Mouse (Mus musculus) midbrain, embryonic 12.5 days (tissue): ENCODE measurements at regions not wholly inside any gene's neighbourhood (a gene's known extent, or its start where the extent isn't known, plus 50 kb on each side); places are given as distances from the start of the nearest gene placed in this dataset.

Experiments
- ATAC-seq: fragments of 200-750 bp; cut with Nextera tagmentation; 2 replicates; pipeline ENCODE4 v1.8.0; 2017; ENCODE audit warnings: low read depth, moderate TSS enrichment, moderate library complexity; ENCODE audit not compliant: low FRiP score
- H3K27ac ChIP-seq: fragments of 300-500 bp; sonication (generic); replicated peaks from 2 replicates; pipeline ENCODE4 v1.5.1; 2016; ENCODE audit warnings: mild to moderate bottlenecking
- H3K27me3 ChIP-seq: fragments of 300-500 bp; sonication (generic); 2 replicates; pipeline ENCODE4 v1.6.1; 2016; ENCODE audit warnings: mild to moderate bottlenecking
- H3K36me3 ChIP-seq: fragments of 300-500 bp; sonication (generic); 2 replicates; pipeline ENCODE4 v1.6.1; 2016
- H3K4me1 ChIP-seq: fragments of 300-500 bp; sonication (generic); 2 replicates; pipeline ENCODE4 v1.6.1; 2016
- H3K4me2 ChIP-seq: fragments of 300-500 bp; sonication (generic); replicated peaks from 2 replicates; pipeline ENCODE4 v1.6.1; 2016; ENCODE audit warnings: mild to moderate bottlenecking, moderate library complexity
- H3K4me3 ChIP-seq: fragments of 300-500 bp; sonication (generic); 2 replicates; pipeline ENCODE4 v1.5.1; 2016; ENCODE audit warnings: mild to moderate bottlenecking
- H3K9ac ChIP-seq: fragments of 300-500 bp; sonication (generic); replicated peaks from 2 replicates; pipeline ENCODE4 v1.6.1; 2016; ENCODE audit warnings: mild to moderate bottlenecking, moderate library complexity
- H3K9me3 ChIP-seq: fragments of 300-500 bp; sonication (generic); 2 replicates; pipeline ENCODE4 v1.6.1; 2016; ENCODE audit warnings: mild to moderate bottlenecking
- WGBS: fragments of 180-500 bp; shearing (Covaris S2); methylation state at CpG from one replicate; pipeline ENCODE4 v1.1.7; 2016; 5-methylcytosine and 5-hydroxymethylcytosine counted together

GRCm38 (mm10) chr3:64898610-64899009, 54.0 kb upstream of the Vmn2r7 start:
- H3K36me3 ChIP-seq = no peaks in the 10 kb centered on the region
- H3K4me2 ChIP-seq = no peak overlapping the region
- no peaks in the 10 kb centered on the region for H3K4me1 ChIP-seq
- H3K9ac ChIP-seq = no peak overlapping the region
- no peak overlapping the region for H3K4me3 ChIP-seq
- H3K27ac ChIP-seq = no peak overlapping the region
- no peaks in the 10 kb centered on the region for H3K9me3 ChIP-seq
- H3K27me3 ChIP-seq = no peaks in the 10 kb centered on the region
- ATAC-seq = no peak
- WGBS = 66% methylated on average over 2 of the region's 2 CpGs

GRCm38 (mm10) chr3:64901317-64901892, 56.8 kb upstream of the Vmn2r7 start:
- Histone ChIP-seq H3K9ac (no peak overlapping the region), H3K4me3 (no peak overlapping the region), H3K27me3 (no peaks in the 10 kb centered on the region), H3K9me3 (no peaks in the 10 kb centered on the region), H3K27ac (no peak overlapping the region), H3K36me3 (no peaks in the 10 kb centered on the region), H3K4me2 (no peak overlapping the region), H3K4me1 (no peaks in the 10 kb centered on the region)
- ATAC-seq = no peak
- 59% methylated on average over 2 of the region's 2 CpGs for WGBS

GRCm38 (mm10) chr3:64949307-64949706, 104.7 kb upstream of the Vmn2r7 start:
- Histone ChIP-seq H3K27ac (no peak overlapping the region), H3K27me3 (peaks cover 5% of the 10 kb centered on the region; the same call in 1 of the 2 replicates), H3K4me2 (peak overlapping the region; percentile 60), H3K4me1 (peaks cover 4% of the 10 kb centered on the region; the same call in 1 of the 2 replicates), H3K9ac (peak overlapping the region; percentile 39; the same call in 1 of the 2 replicates), H3K9me3 (no peaks in the 10 kb centered on the region), H3K36me3 (no peaks in the 10 kb centered on the region), H3K4me3 (peak overlapping the region; percentile 38)
- 9% methylated on average over 16 of the region's 16 CpGs for WGBS
- no peak for ATAC-seq

- no peaks in the 10 kb centered on the region for H3K9me3 ChIP-seq
- no peak for ATAC-seq
- no peak overlapping the region for H3K27ac ChIP-seq
- H3K27me3 ChIP-seq = no peaks in the 10 kb centered on the region
- H3K9ac ChIP-seq = no peak overlapping the region
- H3K4me2 ChIP-seq = no peak overlapping the region
- H3K4me3 ChIP-seq = no peak overlapping the region
- H3K36me3 ChIP-seq = no peaks in the 10 kb centered on the region
- 80% methylated on average over 5 of the region's 5 CpGs for WGBS
- H3K4me1 ChIP-seq = no peaks in the 10 kb centered on the region
Measured at GRCm38 (mm10) chr3:64964667-64965415, 120.3 kb upstream of the Vmn2r7 start.

- Histone ChIP-seq H3K4me2 (no peak overlapping the region), H3K36me3 (no peaks in the 10 kb centered on the region), H3K27me3 (no peaks in the 10 kb centered on the region), H3K9me3 (no peaks in the 10 kb centered on the region), H3K4me1 (no peaks in the 10 kb centered on the region), H3K9ac (no peak overlapping the region), H3K27ac (no peak overlapping the region), H3K4me3 (no peak overlapping the region)
- no peak for ATAC-seq
- WGBS = 73% methylated on average over 6 of the region's 6 CpGs
Measured at GRCm38 (mm10) chr3:64965416-64965980, 120.9 kb upstream of the Vmn2r7 start.

GRCm38 (mm10) chr3:64968275-64968674, 123.7 kb upstream of the Vmn2r7 start:
- H3K9me3 ChIP-seq = no peaks in the 10 kb centered on the region
- no peak overlapping the region for H3K4me3 ChIP-seq
- H3K27me3 ChIP-seq = no peaks in the 10 kb centered on the region
- no peaks in the 10 kb centered on the region for H3K36me3 ChIP-seq
- no peak overlapping the region for H3K9ac ChIP-seq
- H3K4me1 ChIP-seq = no peaks in the 10 kb centered on the region
- H3K27ac ChIP-seq = no peak overlapping the region
- ATAC-seq = no peak
- H3K4me2 ChIP-seq = no peak overlapping the region
- WGBS = 47% methylated on average over 3 of the region's 3 CpGs

- ATAC-seq = no peak
Measured at GRCm38 (mm10) chr3:64984369-64984768, 124.8 kb upstream of the Kcnab1 start.

GRCm38 (mm10) chr3:64987665-64988064, 121.5 kb upstream of the Kcnab1 start:
- Histone ChIP-seq H3K27me3 (no peaks in the 10 kb centered on the region), H3K9ac (no peak overlapping the region)
- WGBS = 75% methylated on average over 1 of the region's 1 CpGs

More at GRCm38 (mm10) chr3:64984369-64984768, 124.8 kb upstream of the Kcnab1 start:
- 74% methylated on average over 2 of the region's 2 CpGs for WGBS
- Histone ChIP-seq H3K4me3 (no peak overlapping the region), H3K9ac (no peak overlapping the region), H3K9me3 (0 out of 2 replicates have a peak, but pooled peaks cover 5% of the 10 kb centered on the region), H3K4me1 (no peaks in the 10 kb centered on the region), H3K27ac (no peak overlapping the region), H3K36me3 (no peaks in the 10 kb centered on the region), H3K27me3 (no peaks in the 10 kb centered on the region), H3K4me2 (no peak overlapping the region)

GRCm38 (mm10) chr3:64996451-64996850, 112.7 kb upstream of the Kcnab1 start:
- Histone ChIP-seq H3K36me3 (no peaks in the 10 kb centered on the region), H3K4me3 (no peak overlapping the region), H3K9ac (no peak overlapping the region), H3K4me1 (no peaks in the 10 kb centered on the region), H3K9me3 (no peaks in the 10 kb centered on the region), H3K4me2 (no peak overlapping the region), H3K27me3 (no peaks in the 10 kb centered on the region), H3K27ac (no peak overlapping the region)
- ATAC-seq = no peak
- 66% methylated on average over 4 of the region's 4 CpGs for WGBS

More at GRCm38 (mm10) chr3:64987665-64988064, 121.5 kb upstream of the Kcnab1 start:
- ATAC-seq = no peak
- H3K4me2 ChIP-seq = no peak overlapping the region
- no peaks in the 10 kb centered on the region for H3K4me1 ChIP-seq
- H3K36me3 ChIP-seq = no peaks in the 10 kb centered on the region
- H3K4me3 ChIP-seq = no peak overlapping the region
- H3K27ac ChIP-seq = no peak overlapping the region
- H3K9me3 ChIP-seq = 0 out of 2 replicates have a peak, but pooled peaks cover 5% of the 10 kb centered on the region

GRCm38 (mm10) chr3:64997552-64997951, 111.6 kb upstream of the Kcnab1 start:
- Histone ChIP-seq H3K27ac (no peak overlapping the region), H3K4me3 (no peak overlapping the region), H3K4me1 (no peaks in the 10 kb centered on the region), H3K4me2 (no peak overlapping the region), H3K9me3 (no peaks in the 10 kb centered on the region), H3K27me3 (no peaks in the 10 kb centered on the region), H3K36me3 (no peaks in the 10 kb centered on the region), H3K9ac (no peak overlapping the region)
- ATAC-seq = no peak

- no peaks in the 10 kb centered on the region for H3K9me3 ChIP-seq
- H3K4me1 ChIP-seq = no peaks in the 10 kb centered on the region
- H3K27ac ChIP-seq = no peak overlapping the region
- H3K27me3 ChIP-seq = no peaks in the 10 kb centered on the region
- 87% methylated on average over 4 of the region's 4 CpGs for WGBS
- H3K9ac ChIP-seq = no peak overlapping the region
- no peak overlapping the region for H3K4me2 ChIP-seq
- no peak overlapping the region for H3K4me3 ChIP-seq
- no peaks in the 10 kb centered on the region for H3K36me3 ChIP-seq
- no peak for ATAC-seq
Measured at GRCm38 (mm10) chr3:65001131-65001530, 108.1 kb upstream of the Kcnab1 start.

GRCm38 (mm10) chr3:65002578-65002977, 106.6 kb upstream of the Kcnab1 start:
- no peak overlapping the region for H3K27ac ChIP-seq
- no peak for ATAC-seq
- H3K4me1 ChIP-seq = no peaks in the 10 kb centered on the region
- no peaks in the 10 kb centered on the region for H3K27me3 ChIP-seq
- no peak overlapping the region for H3K9ac ChIP-seq
- no peaks in the 10 kb centered on the region for H3K36me3 ChIP-seq
- no peak overlapping the region for H3K4me2 ChIP-seq
- H3K4me3 ChIP-seq = no peak overlapping the region
- H3K9me3 ChIP-seq = no peaks in the 10 kb centered on the region
